Mouse (Mus musculus): ENCODE data around the gene Kif17. TPM values are rescaled to one million over a fixed set of nuclear protein-coding genes. Genes with fewer than 3 reads are reported as not detected.

The Kif17 gene
- total and polyA plus RNA-seq, 3 experiments = 0.54 to 2.5 TPM; not detected in 1

DNA sequence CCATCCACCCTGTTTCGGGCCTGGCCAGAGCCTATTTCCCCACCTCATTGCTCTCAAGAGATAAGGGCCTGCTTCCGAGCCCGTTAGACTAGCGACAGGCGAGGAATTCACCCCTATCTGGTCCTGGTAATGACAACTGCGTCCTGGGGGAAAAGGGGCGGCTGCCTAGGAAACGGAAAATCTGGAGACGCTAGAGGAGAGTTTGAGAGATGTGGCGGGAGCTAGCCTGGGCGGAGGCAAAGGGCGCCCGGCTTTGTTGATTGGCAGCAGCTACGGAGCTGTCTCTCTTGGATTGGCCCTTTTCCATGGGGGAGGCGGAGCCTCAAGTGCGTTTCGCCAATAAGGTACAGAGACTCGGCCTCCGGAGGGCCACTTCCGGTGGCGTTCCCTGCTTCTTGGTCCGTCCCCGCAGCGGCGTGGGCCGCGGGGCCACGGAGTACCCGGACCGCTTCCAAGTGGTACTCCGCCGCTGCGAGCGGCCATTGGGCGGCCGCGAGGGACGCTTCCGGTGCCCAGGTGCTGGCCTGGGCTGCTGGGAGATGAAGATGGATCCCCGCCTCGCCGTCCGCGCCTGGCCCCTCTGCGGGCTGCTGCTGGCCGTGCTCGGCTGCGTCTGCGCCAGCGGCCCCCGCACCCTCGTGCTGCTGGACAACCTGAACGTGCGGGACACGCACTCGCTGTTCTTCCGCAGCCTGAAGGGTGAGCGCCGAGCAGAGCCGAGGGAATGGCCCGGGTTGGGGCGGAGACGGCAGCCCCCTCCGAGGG lies 54.3 kb downstream of the Kif17 start, which contains the start of gene Ddost:
Gene Ddost, plus strand, starts transcription at position 391 of the 765 bp plus-strand sequence.
- Histone ChIP-seq H3K4me3 (ENCODE audit: control insufficient read depth in 1 of 2, insufficient read depth in 1 of 2, low read depth in 2 of 2, low read length in 2 of 2) (peak within 1 kb of the TSS; percentile 70 to 91), H3K4me1 (ENCODE audit: control insufficient read depth in 1 of 2, insufficient read depth in 2 of 2, low read length in 2 of 2) (peaks cover 9 to 30% of the 10 kb centered on the region in 2 experiments; a peak in 3 of 4 replicates), H3K9me3 (replicated peaks; ENCODE audit: insufficient read depth, low read length) (no peaks in the 10 kb centered on the region), H3K27ac (ENCODE audit: control insufficient read depth, low read depth, low read length) (peak within 1 kb of the TSS; percentile 97), H3K9ac (ENCODE audit: control insufficient read depth, low read depth, low read length, poor library complexity, severe bottlenecking) (peak within 1 kb of the TSS; percentile 94), H3K79me2 (ENCODE audit: control insufficient read depth, insufficient read depth, low read length, poor library complexity) (peaks cover 29% of the 10 kb centered on the region), H3K36me3 (ENCODE audit: control insufficient read depth in 1 of 2, insufficient read depth in 2 of 2, low read length in 2 of 2) (peaks cover 8 to 20% of the 10 kb centered on the region in 2 experiments), H3K27me3 (ENCODE audit: control insufficient read depth in 1 of 2, insufficient read depth in 2 of 2, low read length in 2 of 2) (no peaks in the 10 kb centered on the region)
- DNase-seq (ENCODE audit: low read depth, low spot score) = peak; percentile 100
- peak; percentile 67 for TF ChIP-seq MAZ (IDR thresholded peaks at IDR 0.05; ENCODE audit: low read depth, low read length)
- no peak for TF ChIP-seq ZKSCAN1 (IDR thresholded peaks at IDR 0.05; ENCODE audit: low read depth, low read length)
- TF ChIP-seq GABPA (IDR thresholded peaks at IDR 0.05; ENCODE audit: low read depth, low read length) = no peak
- TF ChIP-seq MYB (IDR thresholded peaks at IDR 0.05; ENCODE audit: low read depth, low read length) = no peak
- no peak for TF ChIP-seq ZC3H11A (IDR thresholded peaks at IDR 0.05; ENCODE audit: low read depth, low read length)
- 0 out of 2 replicates have a peak, but pooled peaks have one; percentile 48 for TF ChIP-seq ELF1 (IDR thresholded peaks at IDR 0.05; ENCODE audit: low read depth, low read length)
- no peak for TF ChIP-seq JUND (IDR thresholded peaks at IDR 0.05; ENCODE audit: low read depth, low read length)
- TF ChIP-seq USF2 (IDR thresholded peaks at IDR 0.05; ENCODE audit: borderline replicate concordance in 1 of 2, insufficient read depth in 1 of 2, low read depth in 1 of 2, low read length in 2 of 2) = no peak
- TF ChIP-seq TCF12 (IDR thresholded peaks at IDR 0.05; ENCODE audit: low read depth, low read length) = peak; percentile 79; the same call in 1 of the 2 replicates
- peak; percentile 88 for TF ChIP-seq HCFC1 (IDR thresholded peaks at IDR 0.05; ENCODE audit: low read depth, low read length)
- no peak for TF ChIP-seq MEF2A (IDR thresholded peaks at IDR 0.05; ENCODE audit: extremely low read depth, insufficient replicate concordance, low read depth, low read length, poor library complexity, severe bottlenecking)
- TF ChIP-seq EP300 (IDR thresholded peaks at IDR 0.05; ENCODE audit: low read depth in 1 of 2, low read length in 2 of 2) = peak; percentile 21 to 74; a peak in 2 of 4 replicates
- no peak for TF ChIP-seq RAD21 (IDR thresholded peaks at IDR 0.05; ENCODE audit: low read depth, low read length)
- TF ChIP-seq BHLHE40 (IDR thresholded peaks at IDR 0.05; ENCODE audit: borderline replicate concordance, low read depth, low read length) = no peak
- peak; percentile 74 for TF ChIP-seq MXI1 (IDR thresholded peaks at IDR 0.05; ENCODE audit: low read depth, low read length)
- TF ChIP-seq KAT2A (conservative IDR thresholded peaks at IDR 0.05; ENCODE audit: low read depth, low read length) = no peak; the same call in 1 of the 2 replicates
- peak; percentile 41; the same call in 1 of the 2 replicates for TF ChIP-seq TAL1 (IDR thresholded peaks at IDR 0.05; ENCODE audit: low read length)
- no peak; the same call in 1 of the 2 replicates for TF ChIP-seq CHD2 (IDR thresholded peaks at IDR 0.05; ENCODE audit: low read length)
- TF ChIP-seq RCOR1 (IDR thresholded peaks at IDR 0.05; ENCODE audit: low read depth, low read length) = 0 out of 2 replicates have a peak, but pooled peaks have one; percentile 2
- TF ChIP-seq MAFK (IDR thresholded peaks at IDR 0.05; ENCODE audit: borderline replicate concordance, low read depth, low read length) = no peak
- TF ChIP-seq ZNF384 (IDR thresholded peaks at IDR 0.05; ENCODE audit: low read depth, low read length) = no peak
- peak; percentile 51 for TF ChIP-seq ETS1 (IDR thresholded peaks at IDR 0.05; ENCODE audit: low read depth, low read length)
- 0 out of 2 replicates have a peak, but pooled peaks have one; percentile 54 for TF ChIP-seq POLR2AphosphoS2 (IDR thresholded peaks at IDR 0.05; ENCODE audit: low read length)
- TF ChIP-seq USF1 (IDR thresholded peaks at IDR 0.05; ENCODE audit: low read depth, low read length) = no peak
- TF ChIP-seq NELFE (IDR thresholded peaks at IDR 0.05; ENCODE audit: low read depth, low read length) = peak; percentile 62
- peak; percentile 58; the same call in 1 of the 2 replicates for TF ChIP-seq MYC (IDR thresholded peaks at IDR 0.05; ENCODE audit: low read depth, low read length)
- 0 out of 2 replicates have a peak, but pooled peaks have one; percentile 11 for TF ChIP-seq TBP (IDR thresholded peaks at IDR 0.05; ENCODE audit: low read depth, low read length)
- no peak; the same call in 1 of the 2 replicates for TF ChIP-seq CHD1 (IDR thresholded peaks at IDR 0.05; ENCODE audit: low read depth, low read length)
- no peak for TF ChIP-seq UBTF (IDR thresholded peaks at IDR 0.05; ENCODE audit: borderline replicate concordance, insufficient read depth, low read depth, low read length)
- TF ChIP-seq NRF1 (IDR thresholded peaks at IDR 0.05; ENCODE audit: insufficient read depth, low read depth, low read length, poor library complexity, severe bottlenecking) = peak; percentile 19; the same call in 1 of the 2 replicates
- peak; percentile 61; the same call in 1 of the 2 replicates for TF ChIP-seq GATA1 (IDR thresholded peaks at IDR 0.05; ENCODE audit: low read depth, low read length)
- TF ChIP-seq SIN3A (IDR thresholded peaks at IDR 0.05; ENCODE audit: low read length) = peak; percentile 83
- no peak for TF ChIP-seq SMC3 (IDR thresholded peaks at IDR 0.05; ENCODE audit: low read depth, low read length)
- no peak for TF ChIP-seq POLR2AphosphoS5 (IDR thresholded peaks at IDR 0.05; ENCODE audit: borderline replicate concordance, low read depth, low read length)

Data from MEL (cell line).